Mouse (Mus musculus) G1E (cell line): ENCODE measurements at regions not wholly inside any gene's neighbourhood (a gene's known extent, or its start where the extent isn't known, plus 50 kb on each side); places are given as distances from the start of the nearest gene placed in this dataset.

Experiments used
- CTCF ChIP-seq: IDR thresholded peaks from 2 replicates; pipeline ENCODE4 v1.5.1; 2012; ENCODE audit warnings: low read depth, low read length, inconsistent platforms, mixed read lengths
- GATA1 ChIP-seq: IDR thresholded peaks from 2 replicates; pipeline ENCODE4 v1.6.1; 2012; ENCODE audit warnings: borderline replicate concordance, low read length, inconsistent platforms, mixed read lengths
- POLR2AphosphoS5 ChIP-seq: IDR thresholded peaks from 2 replicates; pipeline ENCODE4 v1.6.1; 2012; ENCODE audit warnings: low read depth, low read length, inconsistent platforms; ENCODE audit not compliant: insufficient replicate concordance
- TAL1 ChIP-seq: conservative IDR thresholded peaks from 2 replicates; pipeline ENCODE4 v1.6.1; 2012; ENCODE audit warnings: low read depth, low read length, inconsistent platforms, mixed read lengths

GRCm38 (mm10) chr8:98377743-98378142 lies 1038.5 kb downstream of the Cdh8 start:
- TF ChIP-seq GATA1 = no peak
- TF ChIP-seq CTCF = no peak
- no peak for TF ChIP-seq POLR2AphosphoS5
- no peak for TF ChIP-seq TAL1
